20 mouse cellular contexts compared by ENCODE assay signal in the genomic region with DNA sequence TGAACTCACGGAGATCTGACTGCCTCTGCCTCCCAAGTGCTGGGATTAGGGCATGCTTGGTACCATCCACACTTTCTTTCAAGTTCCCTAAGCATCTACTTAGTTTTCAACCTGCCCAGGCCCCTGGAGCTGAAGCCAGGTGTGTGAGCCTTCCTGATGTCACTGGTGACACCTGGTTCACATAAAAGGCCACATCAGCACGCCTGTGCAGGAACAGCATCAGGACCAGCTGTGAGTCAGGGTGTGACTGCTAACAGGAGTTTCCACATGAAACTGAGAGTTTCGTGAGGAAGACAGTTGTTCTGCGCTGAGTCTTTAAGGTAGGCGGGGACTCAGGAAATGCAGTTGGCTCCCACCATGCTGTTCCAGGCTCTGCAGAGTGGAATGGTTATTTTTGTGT.
"Had no signal": no experiment of that assay in that cellular context is flagged by ENCODE, and none has a peak within 500 bp of the region (broad histone marks: within the 10 kb centered on the region; RNA-seq: fewer than 3 reads in every experiment).

No protein-coding gene starts in this region.

- H3K9me3 ChIP-seq: limb, embryonic 12.5 days; limb, embryonic 15.5 days; liver, embryonic 12.5 days; liver, embryonic 15.5 days; neural tube, embryonic 12.5 days; neural tube, embryonic 15.5 days had no signal

- H3K9ac ChIP-seq: limb, embryonic 12.5 days; limb, embryonic 15.5 days; liver, embryonic 12.5 days; liver, embryonic 15.5 days; neural tube, embryonic 12.5 days; neural tube, embryonic 15.5 days had no signal

- DNase-seq: kidney, adult 18-20 months; kidney, adult 9 months; kidney, postnatal 14 days; kidney, postnatal 4 days; left cerebral cortex, postnatal 4 days; lung, adult 2 months; lung, postnatal 14 days; lung, postnatal 4 days; midbrain, embryonic 14.5 days; right cerebral cortex, adult 18-20 months; right cerebral cortex, postnatal 14 days; thymus, adult 18-20 months had no signal

- H3K4me2 ChIP-seq: limb, embryonic 12.5 days; limb, embryonic 15.5 days; liver, embryonic 12.5 days; liver, embryonic 15.5 days; midbrain, embryonic 11.5 days; neural tube, embryonic 12.5 days; neural tube, embryonic 15.5 days had no signal

- H3K27me3 ChIP-seq: limb, embryonic 15.5 days; neural tube, embryonic 12.5 days; neural tube, embryonic 15.5 days had no signal

- ATAC-seq: intestine, embryonic 16.5 days; liver, embryonic 12.5 days had no signal

- H3K4me3 ChIP-seq: limb, embryonic 12.5 days; limb, embryonic 15.5 days; liver, embryonic 12.5 days; liver, embryonic 15.5 days; neural tube, embryonic 12.5 days; neural tube, embryonic 15.5 days had no signal

- H3K27ac ChIP-seq: limb, embryonic 12.5 days; limb, embryonic 15.5 days; liver, embryonic 12.5 days; liver, embryonic 15.5 days; neural tube, embryonic 12.5 days; neural tube, embryonic 15.5 days had no signal

- H3K36me3 ChIP-seq: limb, embryonic 12.5 days; limb, embryonic 15.5 days; liver, embryonic 12.5 days; liver, embryonic 15.5 days; neural tube, embryonic 12.5 days; neural tube, embryonic 15.5 days had no signal
